Mouse (Mus musculus) lung, embryonic 14.5 days (tissue): ENCODE measurements around the gene Cxcl10. TPM values are rescaled to one million over a fixed set of nuclear protein-coding genes. Genes with fewer than 3 reads are reported as not detected.
"Not testable (repeated sequence)": the region's sequence is repeated elsewhere in the genome, so short reads cannot be mapped to it uniquely, and the experiment has no call there.

Experiments used
- ATAC-seq: fragments of 200-750 bp; cut with Nextera tagmentation; 2 replicates; pipeline ENCODE4 v1.8.0; 2017; ENCODE audit warnings: mild to moderate bottlenecking, moderate TSS enrichment, moderate library complexity; ENCODE audit not compliant: insufficient read depth
- DNase-seq: peaks from one replicate; pipeline ENCODE4 v3.0.0-alpha.2; 2015
- H3K27ac ChIP-seq: fragments of 300-500 bp; sonication (generic); 2 replicates; pipeline ENCODE4 v1.5.1; 2014; ENCODE audit warnings: low read depth, mild to moderate bottlenecking, moderate library complexity
- H3K27me3 ChIP-seq: fragments of 300-500 bp; sonication (generic); 2 replicates; pipeline ENCODE4 v1.6.1; 2014; ENCODE audit warnings: low read length, control low read depth; ENCODE audit not compliant: insufficient read depth
- H3K36me3 ChIP-seq: fragments of 300-500 bp; sonication (generic); 2 replicates; pipeline ENCODE4 v1.6.1; 2014; ENCODE audit warnings: control low read depth; ENCODE audit not compliant: insufficient read depth
- H3K4me1 ChIP-seq: fragments of 300-500 bp; sonication (generic); 2 replicates; pipeline ENCODE4 v1.6.1; 2014; ENCODE audit warnings: antibody characterized with exemption, control low read depth; ENCODE audit not compliant: insufficient read depth
- H3K4me2 ChIP-seq: fragments of 300-500 bp; sonication (generic); 2 replicates; pipeline ENCODE4 v1.6.1; 2014; ENCODE audit warnings: mild to moderate bottlenecking
- H3K4me3 ChIP-seq: fragments of 300-500 bp; sonication (generic); 2 replicates; pipeline ENCODE4 v1.5.1; 2014; ENCODE audit warnings: low read depth, low read length
- H3K9ac ChIP-seq: fragments of 300-500 bp; sonication (generic); 2 replicates; pipeline ENCODE4 v1.6.1; 2014
- H3K9me3 ChIP-seq: fragments of 300-500 bp; sonication (generic); 2 replicates; pipeline ENCODE4 v1.6.1; 2016; ENCODE audit warnings: low read depth, low read length, control low read depth
- CTCF ChIP-seq: IDR thresholded peaks from 2 replicates; pipeline ENCODE4 v1.5.1; 2016; ENCODE audit warnings: antibody characterized with exemption, low read depth
- WGBS: fragments of 180-500 bp; shearing (Covaris S2); extraction: QIAGEN DNeasy Blood & Tissue Kit; methylation state at CpG from one replicate; pipeline ENCODE4 v1.1.7; 2014; 5-methylcytosine and 5-hydroxymethylcytosine counted together
- polyA plus RNA-seq: library from polyadenylated mRNA; unstranded; fragments of >200 nt; fragmentation: Nextera tagmentation; extraction: Ambion mirVana; gene quantifications from 2 replicates; pipeline ENCODE4 v1.2.1, GENCODE M21; 2014

Cxcl10 gene
- polyA plus RNA-seq, 1 experiment from 2014 or later = not detected

GRCm38 (mm10) chr5:92358767-92359455, 10.2 kb upstream of the Cxcl10 start:
- Histone ChIP-seq H3K4me2 (no peak overlapping the region), H3K36me3 (no peaks in the 10 kb centered on the region), H3K27ac (no peak overlapping the region), H3K4me3 (no peak overlapping the region), H3K9ac (no peak overlapping the region), H3K27me3 (no peaks in the 10 kb centered on the region), H3K9me3 (no peaks in the 10 kb centered on the region), H3K4me1 (no peaks in the 10 kb centered on the region)
- WGBS = 70% methylated on average over 11 of the region's 11 CpGs
- no peak for TF ChIP-seq CTCF
- DNase-seq = no peak
- no peak for ATAC-seq

- ATAC-seq = peak; percentile 41; the same call in 1 of the 2 replicates
- Histone ChIP-seq H3K4me1 (no peaks in the 10 kb centered on the region), H3K27me3 (no peaks in the 10 kb centered on the region), H3K27ac (no peak overlapping the region), H3K9ac (no peak overlapping the region), H3K4me3 (no peak overlapping the region), H3K36me3 (no peaks in the 10 kb centered on the region), H3K9me3 (no peaks in the 10 kb centered on the region), H3K4me2 (no peak overlapping the region)
- WGBS = 20% methylated on average over 12 of the region's 12 CpGs
- DNase-seq = peak; percentile 70
- no peak for TF ChIP-seq CTCF
These were observed 9.3 kb upstream of the Cxcl10 start for GRCm38 (mm10) chr5:92358033-92358432.

- 41% methylated on average over 11 of the region's 11 CpGs for WGBS
These were observed 4.8 kb upstream of the Cxcl10 start for GRCm38 (mm10) chr5:92353517-92353916.

GRCm38 (mm10) chr5:92352716-92353115, 4.0 kb upstream of the Cxcl10 start:
- not testable (repeated sequence) for H3K27ac ChIP-seq, H3K4me3 ChIP-seq, H3K9me3 ChIP-seq, DNase-seq, H3K4me2 ChIP-seq, ATAC-seq, H3K4me1 ChIP-seq, H3K9ac ChIP-seq, H3K36me3 ChIP-seq, H3K27me3 ChIP-seq
- WGBS = 53% methylated on average over 4 of the region's 4 CpGs

More at GRCm38 (mm10) chr5:92353517-92353916, 4.8 kb upstream of the Cxcl10 start:
- Histone ChIP-seq H3K27me3 (no peaks in the 10 kb centered on the region), H3K36me3 (no peaks in the 10 kb centered on the region), H3K9ac (no peak overlapping the region), H3K4me2 (peak overlapping the region; percentile 13; the same call in 1 of the 2 replicates), H3K27ac (no peak overlapping the region), H3K4me3 (peak overlapping the region; percentile 10; the same call in 1 of the 2 replicates), H3K9me3 (no peaks in the 10 kb centered on the region), H3K4me1 (no peaks in the 10 kb centered on the region)
- no peak for TF ChIP-seq CTCF
- DNase-seq (peak; percentile 23), ATAC-seq (no peak)

- 78% methylated on average over 7 of the region's 7 CpGs for WGBS
- Histone ChIP-seq H3K4me2 (no peak overlapping the region), H3K27ac (no peak overlapping the region), H3K27me3 (no peaks in the 10 kb centered on the region), H3K4me1 (no peaks in the 10 kb centered on the region), H3K4me3 (no peak overlapping the region), H3K9me3 (no peaks in the 10 kb centered on the region), H3K9ac (no peak overlapping the region), H3K36me3 (no peaks in the 10 kb centered on the region)
- TF ChIP-seq CTCF = no peak
- ATAC-seq (no peak), DNase-seq (no peak)
These were observed 1.0 kb upstream of the Cxcl10 start for GRCm38 (mm10) chr5:92349731-92350130.

GRCm38 (mm10) chr5:92345006-92345405, 3.7 kb downstream of the Cxcl10 start:
- 74% methylated on average over 8 of the region's 8 CpGs for WGBS
- Histone ChIP-seq H3K4me1 (no peaks in the 10 kb centered on the region), H3K4me2 (no peak overlapping the region), H3K27ac (no peak overlapping the region), H3K9ac (no peak overlapping the region), H3K36me3 (no peaks in the 10 kb centered on the region), H3K27me3 (no peaks in the 10 kb centered on the region), H3K4me3 (no peak overlapping the region), H3K9me3 (no peaks in the 10 kb centered on the region)
- ATAC-seq (no peak), DNase-seq (no peak)
- TF ChIP-seq CTCF = no peak

- no peak overlapping the region for H3K27ac ChIP-seq
- no peaks in the 10 kb centered on the region for H3K4me1 ChIP-seq
- H3K9ac ChIP-seq = no peak overlapping the region
- ATAC-seq = no peak
- H3K4me3 ChIP-seq = no peak overlapping the region
- TF ChIP-seq CTCF = no peak
- no peaks in the 10 kb centered on the region for H3K36me3 ChIP-seq
- 64% methylated on average over 4 of the region's 4 CpGs for WGBS
- H3K4me2 ChIP-seq = no peak overlapping the region
- no peak for DNase-seq
- no peaks in the 10 kb centered on the region for H3K9me3 ChIP-seq
- H3K27me3 ChIP-seq = no peaks in the 10 kb centered on the region
These were observed 8.1 kb downstream of the Cxcl10 start for GRCm38 (mm10) chr5:92340606-92341005.
